Mouse (Mus musculus): Measurements from ENCODE around the gene Vcam1.

The Vcam1 gene

DNA sequence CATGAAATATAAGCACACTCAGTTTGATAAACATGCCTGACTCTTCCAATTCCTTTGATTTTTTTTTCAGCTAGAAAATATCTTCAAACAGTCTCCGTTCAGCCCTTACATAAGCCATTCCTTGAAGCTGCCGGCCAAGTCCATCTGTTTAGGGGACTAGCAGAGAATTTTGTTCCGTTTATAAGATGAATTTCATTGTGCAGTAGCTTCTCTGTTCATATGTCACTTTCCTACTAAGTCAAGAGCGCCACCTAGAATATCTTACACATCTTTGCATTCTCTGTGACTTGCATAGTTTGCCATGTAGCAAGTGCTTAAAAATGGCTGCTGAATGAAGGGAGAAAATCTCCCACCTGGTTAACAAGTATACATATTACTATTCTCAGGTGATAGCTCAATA is 51.0 kb downstream of the Vcam1 start:
- no peak for TF ChIP-seq GATA4 (IDR thresholded peaks at IDR 0.05; ENCODE audit: insufficient replicate concordance, low read length)

DNA sequence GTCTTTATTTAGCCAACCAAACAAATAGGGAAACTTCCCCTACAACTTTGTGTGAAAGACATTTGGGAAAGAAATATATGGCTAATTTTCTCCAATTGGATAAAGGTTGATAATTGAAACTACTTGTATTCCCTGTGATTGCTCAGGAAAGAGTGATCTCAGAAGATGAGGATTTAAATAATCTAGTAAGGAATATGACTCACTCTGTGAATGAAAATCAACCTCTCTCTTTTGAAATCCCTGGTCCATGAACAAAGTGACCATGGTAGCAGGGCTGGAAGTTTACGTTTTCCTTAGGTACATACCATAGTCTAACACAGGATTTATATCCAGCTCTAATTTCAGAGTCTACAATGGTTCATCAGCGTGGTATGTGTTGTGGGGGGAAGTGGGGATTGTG is 52.7 kb downstream of the Vcam1 start:
- no peak for TF ChIP-seq GATA4 (IDR thresholded peaks at IDR 0.05; ENCODE audit: insufficient replicate concordance, low read length)

GRCm38 (mm10) chr3:116072584-116072983 is 56.9 kb downstream of the Vcam1 start:
- no peak for TF ChIP-seq GATA4 (IDR thresholded peaks at IDR 0.05; ENCODE audit: insufficient replicate concordance, low read length)

DNA sequence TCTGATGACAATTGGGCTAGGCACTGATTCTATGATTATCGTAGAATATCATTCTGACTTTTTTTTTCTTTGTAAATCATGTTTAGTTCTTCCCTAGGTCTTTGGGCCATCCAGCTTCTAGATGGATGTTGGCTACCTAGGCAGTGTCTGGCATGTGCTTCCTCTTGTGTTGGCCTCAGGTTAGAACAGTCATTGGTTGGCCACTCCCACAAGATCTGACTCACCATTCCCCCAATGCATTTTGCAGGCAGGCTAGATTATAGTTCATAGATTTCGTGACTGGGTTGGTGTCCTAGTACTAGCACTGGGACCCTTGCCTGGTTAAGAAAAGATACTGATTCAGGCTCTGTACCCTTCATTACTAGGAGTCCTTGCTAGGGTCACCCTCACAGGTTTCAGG is 67.3 kb downstream of the Vcam1 start:
- TF ChIP-seq GATA4 (IDR thresholded peaks at IDR 0.05; ENCODE audit: insufficient replicate concordance, low read length): no peak

GRCm38 (mm10) chr3:116060320-116060719 is 69.2 kb downstream of the Vcam1 start:
- TF ChIP-seq GATA4 (IDR thresholded peaks at IDR 0.05; ENCODE audit: insufficient replicate concordance, low read length): no peak
